Mouse (Mus musculus) lung, postnatal 36 days (tissue): Measurements from ENCODE around the gene Ppfia4.
"Not testable (repeated sequence)": the region's sequence is repeated elsewhere in the genome, so short reads cannot be mapped to it uniquely, and the experiment has no call there.

Source experiments
- DNase-seq: peaks from one replicate; pipeline ENCODE4 v3.0.0; 2022; ENCODE audit warnings: mixed read lengths

Gene Ppfia4

GRCm38 (mm10) chr1:134264341-134264740 lies 68.4 kb downstream of the Ppfia4 start:
- DNase-seq: no peak

- not testable (repeated sequence) for DNase-seq
Observed at GRCm38 (mm10) chr1:134249681-134250080, 83.0 kb downstream of the Ppfia4 start.
